Mouse (Mus musculus) right cerebral cortex, postnatal 14 days (tissue): ENCODE measurements around the gene Hist1h2bb.
"Not testable (repeated sequence)": the region's sequence is repeated elsewhere in the genome, so short reads cannot be mapped to it uniquely, and the experiment has no call there.

Source experiments
- DNase-seq: peaks from one replicate; pipeline ENCODE4 v3.0.0; 2022

Gene Hist1h2bb

DNA sequence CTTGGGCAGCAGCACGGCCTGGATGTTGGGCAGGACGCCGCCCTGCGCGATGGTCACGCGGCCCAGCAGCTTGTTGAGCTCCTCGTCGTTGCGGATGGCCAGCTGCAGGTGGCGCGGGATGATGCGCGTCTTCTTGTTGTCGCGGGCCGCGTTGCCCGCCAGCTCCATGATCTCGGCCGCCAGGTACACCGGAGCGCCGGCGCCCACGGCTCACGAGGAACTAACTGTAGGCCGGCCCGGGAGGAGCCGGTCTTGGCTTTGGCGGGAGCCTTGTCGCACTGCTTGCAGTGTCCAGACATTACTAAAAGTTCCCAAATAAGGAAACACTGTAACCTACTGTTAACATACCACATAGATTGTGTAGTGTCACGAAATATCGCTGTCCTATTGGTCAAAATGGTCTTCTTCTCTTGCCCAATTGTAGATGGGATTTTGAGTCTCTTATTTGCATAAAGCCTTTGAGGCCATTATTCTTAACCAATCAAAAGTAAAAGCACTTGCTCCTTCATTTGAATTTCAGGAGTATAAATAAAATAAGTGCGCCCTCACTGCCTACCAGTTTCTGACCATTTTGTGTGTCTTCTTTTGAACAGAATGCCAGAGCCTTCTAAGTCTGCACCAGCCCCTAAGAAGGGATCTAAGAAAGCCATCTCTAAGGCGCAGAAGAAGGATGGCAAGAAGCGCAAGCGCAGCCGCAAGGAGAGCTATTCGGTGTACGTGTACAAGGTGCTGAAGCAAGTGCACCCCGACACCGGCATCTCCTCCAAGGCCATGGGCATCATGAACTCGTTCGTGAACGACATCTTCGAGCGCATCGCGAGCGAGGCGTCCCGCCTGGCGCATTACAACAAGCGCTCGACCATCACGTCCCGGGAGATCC, at the start of gene Hist1h2bb:
Hist1h2bb (plus strand) TSS at position 534 of the 880 bp plus-strand sequence.
- peak; percentile 52 for DNase-seq

DNA sequence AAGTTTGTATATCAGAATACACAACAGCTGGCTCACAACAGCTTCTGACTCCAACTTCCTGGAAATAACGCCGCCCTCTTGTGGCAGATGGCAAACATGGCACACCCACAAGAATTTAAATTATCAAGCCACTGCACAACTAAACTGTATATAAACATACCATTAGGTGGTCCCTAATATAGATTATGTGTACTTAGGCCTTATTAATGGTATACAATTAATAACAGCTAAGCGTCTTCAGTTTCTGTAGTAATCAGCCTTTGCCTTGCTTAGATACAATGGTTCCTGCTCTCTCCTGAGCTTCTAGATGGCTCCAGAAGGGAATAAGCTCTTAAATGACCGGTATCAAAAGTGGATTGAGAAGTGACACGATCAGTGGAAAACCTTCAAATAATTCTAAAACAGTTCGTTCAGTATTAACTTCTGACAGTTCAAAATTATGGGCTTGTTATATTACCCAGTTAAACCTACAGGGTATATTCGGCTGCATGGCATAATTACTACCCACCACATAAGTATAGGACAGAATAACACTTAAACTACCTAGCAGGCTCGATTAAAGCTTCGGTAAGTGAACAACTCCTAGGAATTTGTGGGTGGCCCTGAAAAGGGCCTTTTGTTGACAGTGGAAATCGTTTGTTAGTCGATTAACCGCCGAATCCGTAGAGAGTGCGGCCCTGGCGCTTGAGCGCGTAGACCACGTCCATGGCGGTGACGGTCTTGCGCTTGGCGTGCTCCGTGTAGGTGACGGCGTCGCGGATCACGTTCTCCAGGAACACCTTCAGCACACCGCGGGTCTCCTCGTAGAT, 48.8 kb upstream of the Hist1h2bb start:
- DNase-seq = peak; percentile 44

DNA sequence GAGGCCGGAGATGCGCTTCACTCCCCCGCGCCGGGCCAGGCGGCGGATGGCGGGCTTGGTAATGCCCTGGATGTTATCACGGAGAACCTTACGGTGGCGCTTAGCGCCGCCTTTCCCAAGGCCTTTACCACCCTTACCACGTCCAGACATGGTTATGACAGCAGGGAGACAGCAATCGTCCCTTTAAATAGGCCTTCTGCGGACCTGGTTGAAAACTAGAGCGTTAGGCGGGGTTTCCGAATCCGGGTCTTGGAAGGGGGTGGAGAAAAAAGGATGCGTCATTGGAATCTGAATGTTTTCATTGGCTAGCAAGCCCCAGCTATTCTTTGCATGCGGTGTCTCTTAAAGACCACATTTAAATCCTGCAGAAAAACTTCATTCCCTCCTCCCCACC, 48.2 kb upstream of the Hist1h2bb start, which contains the start of gene Hist1h4c:
Hist1h4c (minus strand) TSS at position 155 of the 394 bp plus-strand sequence.
- peak; percentile 92 for DNase-seq

DNA sequence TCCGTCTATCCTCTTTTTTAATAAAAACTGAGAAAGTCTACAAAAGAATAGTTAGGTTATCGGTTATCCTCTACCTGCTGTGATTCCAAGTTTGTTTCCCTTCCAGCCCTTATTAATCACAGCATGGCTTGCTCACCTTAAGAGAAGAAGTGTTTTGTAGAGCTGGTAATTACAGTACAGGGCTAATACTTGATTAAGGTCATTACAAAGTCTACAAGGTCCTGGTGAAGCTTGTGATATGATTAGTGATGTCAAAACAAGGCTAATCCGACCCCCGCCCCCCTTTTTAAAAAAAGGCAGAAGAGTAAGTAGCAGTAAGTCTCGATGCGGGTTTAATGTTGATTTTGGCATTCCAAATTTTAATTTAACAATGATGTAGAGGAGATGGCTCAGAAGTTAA, 47.5 kb upstream of the Hist1h2bb start:
- DNase-seq = no peak

DNA sequence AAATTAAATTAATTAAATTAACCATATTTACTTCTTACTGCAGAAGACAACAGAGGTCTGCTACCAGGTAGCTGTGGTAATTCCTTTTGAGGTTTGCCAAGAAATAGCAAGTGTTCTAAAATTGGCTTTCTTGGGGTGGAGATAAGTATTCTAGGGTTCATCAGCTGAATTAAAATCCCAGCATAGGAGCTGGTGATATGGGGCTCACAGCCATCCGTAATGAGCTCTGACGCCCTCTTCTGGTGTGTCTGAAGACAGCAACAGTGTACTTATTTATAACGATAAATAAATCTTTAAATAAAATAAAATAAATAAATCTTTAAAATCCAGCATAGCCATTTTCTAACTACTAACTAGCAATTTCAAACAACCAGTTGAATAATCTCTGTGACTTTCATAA, 46.8 kb upstream of the Hist1h2bb start:
- no peak for DNase-seq

DNA sequence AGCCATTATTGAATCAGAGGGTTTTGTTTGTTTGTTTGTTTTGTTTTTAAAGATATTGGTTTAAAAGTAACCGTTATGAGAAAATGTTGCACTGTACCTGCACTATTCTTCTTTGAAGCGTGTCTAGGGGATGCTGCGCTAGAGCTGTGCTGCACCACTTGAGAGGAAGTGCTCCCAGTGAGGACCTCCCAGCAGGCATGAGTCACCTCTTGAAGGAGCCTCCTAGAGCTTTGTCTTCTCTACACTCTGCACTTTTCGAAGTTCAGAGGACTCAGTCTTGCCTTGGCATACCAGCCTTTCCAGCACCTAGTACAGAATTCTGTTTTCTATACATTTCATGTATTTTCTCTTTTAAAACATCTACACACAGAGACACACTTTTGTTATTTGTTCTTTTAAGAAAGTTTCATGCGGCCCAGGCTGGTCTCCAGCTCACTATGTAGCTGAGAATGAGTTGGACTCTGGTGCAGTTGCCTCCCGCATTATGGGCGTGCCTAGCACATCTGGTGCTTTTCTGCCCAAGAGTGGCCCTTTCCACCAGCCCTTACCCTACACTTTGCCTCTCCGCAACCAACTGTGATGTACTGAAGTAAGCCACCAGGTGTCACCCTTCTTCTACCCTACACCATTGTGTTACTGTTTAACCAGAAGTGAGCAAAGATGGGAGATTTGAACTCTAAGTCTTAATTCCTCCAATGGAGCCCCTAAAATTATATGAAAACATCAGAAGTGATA, 45.6 kb upstream of the Hist1h2bb start:
- peak; percentile 57 for DNase-seq

DNA sequence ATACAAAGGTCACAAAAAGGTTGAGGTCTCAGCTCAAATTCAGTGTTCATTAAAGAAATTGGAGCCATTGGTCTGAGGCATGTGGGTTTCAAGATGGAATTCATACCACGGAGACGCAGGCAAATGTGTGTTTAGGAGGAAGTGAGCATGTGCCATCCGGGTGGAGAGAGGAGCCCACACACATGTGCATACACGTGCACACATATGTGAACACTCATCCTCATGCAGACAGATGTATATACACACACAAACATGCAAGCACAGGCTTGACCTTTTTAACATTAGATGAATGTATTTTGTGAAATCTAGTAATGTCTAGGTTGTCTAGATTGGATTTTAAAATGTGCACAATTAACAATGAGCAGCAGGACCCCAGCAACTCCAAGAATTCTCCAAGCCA, 44.3 kb upstream of the Hist1h2bb start:
- DNase-seq = no peak

DNA sequence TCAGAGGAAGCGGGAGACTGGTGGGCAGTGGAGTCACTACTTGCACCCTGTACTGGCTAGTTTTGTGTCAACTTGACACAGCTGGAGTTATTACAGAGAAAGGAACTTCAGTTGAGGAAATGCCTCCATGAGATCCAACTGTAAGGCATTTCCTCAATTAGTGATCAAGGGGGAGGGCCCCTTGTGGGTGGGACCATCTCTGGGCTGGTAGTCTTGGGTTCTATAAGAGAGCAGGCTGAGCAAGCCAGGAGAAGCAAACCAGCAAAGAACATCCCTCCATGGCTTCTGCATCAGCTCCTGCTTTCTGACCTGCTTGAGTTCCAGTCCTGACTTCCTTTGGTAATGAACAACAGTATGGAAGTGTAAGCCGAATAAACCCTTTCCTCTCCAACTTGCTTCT, 43.7 kb upstream of the Hist1h2bb start:
- DNase-seq = not testable (repeated sequence)

DNA sequence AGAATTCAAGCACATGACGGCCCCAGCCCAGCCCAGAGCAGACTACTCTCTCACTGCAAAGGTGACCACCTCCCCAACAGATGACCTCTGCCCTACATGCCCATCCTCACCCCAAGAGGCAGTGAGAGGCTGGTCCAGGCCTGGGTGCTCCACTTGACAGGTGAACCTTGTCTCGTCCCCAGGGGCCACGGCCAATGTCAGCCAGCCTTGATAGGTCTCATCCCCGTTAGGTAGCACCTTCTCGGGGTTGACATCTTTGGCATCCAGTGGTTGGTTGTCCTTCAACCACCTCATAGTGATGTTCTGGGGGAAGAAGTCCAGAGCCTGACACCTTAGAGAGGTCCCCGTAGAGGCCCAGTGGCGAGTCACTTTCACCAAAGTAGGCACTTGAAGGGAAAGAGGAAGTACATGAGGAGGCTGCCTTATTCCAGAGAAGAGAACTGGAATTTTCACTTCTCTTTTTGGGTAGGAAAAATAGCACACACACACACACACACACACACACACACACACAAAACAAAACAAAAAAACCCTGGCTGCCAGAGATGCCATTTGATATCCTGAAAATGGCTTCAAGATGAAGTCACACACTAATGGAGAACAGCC, 40.7 kb upstream of the Hist1h2bb start:
- no peak for DNase-seq

DNA sequence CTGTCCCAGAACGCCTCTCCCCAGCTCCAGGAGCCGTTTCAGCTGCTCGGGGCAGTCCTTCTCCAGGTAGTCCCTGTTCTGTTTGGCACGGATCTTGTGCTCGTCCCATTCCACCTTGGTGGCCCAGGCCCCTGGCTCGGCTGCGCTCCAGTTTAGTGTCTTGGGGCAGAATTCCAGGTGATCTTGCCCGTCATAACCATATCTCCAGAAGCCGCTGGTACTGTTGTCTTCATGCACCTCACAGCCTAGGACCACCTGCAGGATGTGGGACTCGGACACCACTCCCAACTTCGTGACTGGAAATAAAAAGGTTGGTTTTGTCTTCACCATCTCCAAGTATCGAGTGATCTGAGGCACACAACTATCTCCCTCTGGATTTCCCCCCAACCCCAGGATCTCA, 39.8 kb upstream of the Hist1h2bb start:
- DNase-seq = no peak

DNA sequence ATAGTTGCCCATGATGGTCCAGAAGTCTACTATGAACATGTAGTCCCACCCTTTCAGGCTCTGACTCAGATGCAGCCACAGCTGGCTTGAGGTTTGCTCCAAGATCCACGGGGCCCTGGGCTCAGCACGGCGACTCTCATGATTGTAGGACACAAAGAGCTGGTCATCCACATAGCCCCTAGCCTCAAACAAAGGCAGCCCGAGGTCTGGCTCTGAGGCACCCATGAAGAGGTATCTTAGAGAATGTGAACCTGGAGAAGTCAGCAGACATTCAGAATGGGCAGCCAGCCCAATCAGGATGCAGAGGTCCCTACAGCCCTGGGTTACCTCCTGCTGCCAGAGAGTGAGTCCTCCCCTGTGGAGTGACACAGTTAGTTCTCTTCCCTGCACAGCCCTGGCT, 38.5 kb upstream of the Hist1h2bb start:
- DNase-seq = no peak

DNA sequence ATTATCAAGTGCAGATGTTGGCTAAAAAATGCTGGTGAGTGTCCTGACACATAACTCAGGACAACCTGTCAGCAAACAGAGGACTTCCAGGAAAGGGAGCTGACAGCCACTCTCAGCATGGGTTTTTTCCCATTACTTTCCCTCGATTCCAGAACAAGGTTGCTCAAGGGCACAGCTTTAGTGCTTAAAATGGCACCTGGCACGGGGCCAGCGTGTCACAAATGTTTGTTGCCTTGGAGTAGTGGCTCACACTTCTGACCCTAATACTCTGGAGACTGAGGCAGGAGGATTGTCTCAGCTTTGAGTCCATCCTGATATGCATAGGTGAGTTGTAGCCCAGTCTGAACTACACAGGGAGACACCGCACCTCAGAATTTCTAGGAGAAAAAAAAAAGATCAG, 37.9 kb upstream of the Hist1h2bb start:
- DNase-seq = no peak

DNA sequence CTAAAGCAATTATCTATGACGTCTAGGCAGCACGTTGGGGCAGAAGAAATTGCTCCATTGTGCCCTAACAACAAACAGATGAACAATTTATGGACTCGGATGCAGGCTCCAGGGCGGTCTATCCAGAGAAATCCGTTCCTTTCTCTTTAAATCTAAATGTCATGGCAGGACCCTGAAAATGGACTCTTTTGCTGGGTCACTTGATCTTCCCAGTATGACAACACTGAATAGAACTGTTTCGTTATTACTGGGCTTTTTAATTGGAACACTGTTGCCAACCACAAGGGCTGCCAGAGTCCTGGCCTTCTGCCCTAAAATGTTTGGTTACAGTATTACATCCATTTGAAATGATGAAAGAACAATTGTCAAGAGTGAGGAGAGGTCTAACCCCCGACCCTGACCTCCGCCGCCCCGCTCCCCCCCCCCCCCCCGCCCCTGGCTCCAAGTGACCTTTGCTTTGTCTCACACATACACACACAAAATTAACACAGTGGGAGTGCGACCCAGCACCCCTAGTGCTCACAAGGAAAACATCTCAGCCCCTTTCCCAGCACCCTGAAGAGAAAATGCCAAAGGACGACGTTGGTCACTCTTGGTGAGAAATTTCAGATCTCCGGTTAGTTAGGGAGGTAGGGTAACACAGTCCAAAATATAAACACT, 36.7 kb upstream of the Hist1h2bb start:
- no peak for DNase-seq

DNA sequence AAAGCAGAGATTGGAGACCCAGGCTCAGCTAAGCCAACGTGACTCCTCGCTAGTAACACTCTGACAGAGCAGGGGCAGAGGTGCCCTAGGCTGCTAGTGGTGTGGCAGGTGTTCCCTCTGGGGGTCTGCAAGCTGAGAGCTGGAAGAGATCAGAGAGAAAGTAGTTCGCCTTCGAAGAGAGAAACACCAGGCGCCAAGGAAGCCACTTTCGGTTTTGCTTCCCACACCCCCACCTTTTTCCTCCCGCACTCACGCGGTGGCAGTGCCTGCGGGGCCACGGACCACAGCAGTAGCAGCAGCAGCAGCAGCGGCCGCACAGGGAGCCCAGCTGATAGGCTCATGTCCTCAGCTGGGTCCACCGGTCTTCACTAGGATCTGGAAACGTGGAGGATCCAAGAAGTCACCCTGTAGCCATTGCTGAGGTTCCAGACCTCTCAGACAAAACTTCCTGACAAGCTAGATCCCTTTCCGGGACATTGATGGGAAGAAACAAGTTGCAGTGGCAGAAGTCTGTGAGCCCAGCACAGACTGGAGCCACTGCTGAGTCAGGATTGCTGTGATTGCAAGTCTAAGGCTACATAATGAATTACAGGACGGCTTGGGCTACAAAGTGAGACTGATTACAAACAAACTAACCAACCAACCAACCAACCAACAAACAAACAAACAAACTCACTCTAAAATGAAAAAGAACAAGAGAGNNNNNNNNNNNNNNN, 36.0 kb upstream of the Hist1h2bb start, which contains the start of gene Hfe:
Hfe (minus strand) TSS at position 481 of the 716 bp plus-strand sequence.
- peak; percentile 32 for DNase-seq

DNA sequence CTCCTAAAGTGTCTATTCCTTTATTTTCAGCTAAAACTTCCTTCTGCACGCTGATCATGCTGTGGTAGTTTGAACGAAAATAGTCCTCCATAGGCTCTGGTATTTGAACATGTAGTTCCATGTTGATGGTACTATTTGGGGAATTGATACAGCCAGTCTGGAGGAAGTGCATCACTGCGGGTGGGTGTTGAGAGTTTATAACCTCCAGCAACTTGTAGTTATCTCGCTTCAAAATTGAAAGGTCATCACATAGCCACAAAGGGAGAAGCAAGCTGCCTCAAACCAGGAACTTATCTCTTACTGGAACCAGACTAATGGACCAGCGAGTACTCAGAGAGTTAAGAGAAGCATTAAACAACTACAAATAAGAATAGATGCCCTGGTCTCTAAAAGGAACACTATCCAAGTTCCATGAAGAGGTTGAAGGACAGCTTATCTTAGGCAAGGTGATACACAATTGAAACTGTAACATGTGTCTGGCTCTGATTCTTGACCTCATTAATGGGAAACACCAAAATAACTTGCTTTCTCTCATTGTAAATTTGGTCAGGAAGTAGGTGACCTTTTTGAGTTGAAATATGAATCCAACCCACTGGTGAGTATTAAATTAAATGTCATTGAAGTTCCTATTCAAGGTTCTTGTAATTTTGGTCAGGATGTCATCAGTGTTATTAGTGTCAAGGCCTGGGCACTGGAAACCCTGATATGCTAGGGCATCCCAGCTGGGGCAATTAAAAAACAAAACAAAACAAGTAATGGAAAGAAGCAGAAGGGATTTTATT, 30.1 kb upstream of the Hist1h2bb start:
- no peak for DNase-seq

DNA sequence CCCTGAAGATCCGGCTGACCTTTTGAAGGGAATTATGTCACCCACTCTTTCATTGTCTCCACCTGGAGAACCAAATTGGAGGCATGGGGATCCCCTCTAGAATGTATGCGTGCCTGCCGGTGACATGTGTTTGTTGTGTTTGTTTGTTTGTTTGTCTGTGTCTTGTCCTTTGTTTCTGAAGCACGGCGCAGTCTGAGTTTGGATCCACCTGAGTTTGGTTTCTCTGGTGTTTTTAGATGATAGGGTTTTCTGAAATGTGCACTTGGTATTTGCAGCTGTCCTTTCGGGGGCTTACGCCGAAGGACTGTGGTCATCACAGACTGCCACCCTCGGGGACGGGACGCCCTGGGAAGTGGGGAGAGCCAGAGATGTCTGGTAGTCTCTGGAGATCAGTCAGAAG, 29.4 kb upstream of the Hist1h2bb start:
- DNase-seq = no peak

DNA sequence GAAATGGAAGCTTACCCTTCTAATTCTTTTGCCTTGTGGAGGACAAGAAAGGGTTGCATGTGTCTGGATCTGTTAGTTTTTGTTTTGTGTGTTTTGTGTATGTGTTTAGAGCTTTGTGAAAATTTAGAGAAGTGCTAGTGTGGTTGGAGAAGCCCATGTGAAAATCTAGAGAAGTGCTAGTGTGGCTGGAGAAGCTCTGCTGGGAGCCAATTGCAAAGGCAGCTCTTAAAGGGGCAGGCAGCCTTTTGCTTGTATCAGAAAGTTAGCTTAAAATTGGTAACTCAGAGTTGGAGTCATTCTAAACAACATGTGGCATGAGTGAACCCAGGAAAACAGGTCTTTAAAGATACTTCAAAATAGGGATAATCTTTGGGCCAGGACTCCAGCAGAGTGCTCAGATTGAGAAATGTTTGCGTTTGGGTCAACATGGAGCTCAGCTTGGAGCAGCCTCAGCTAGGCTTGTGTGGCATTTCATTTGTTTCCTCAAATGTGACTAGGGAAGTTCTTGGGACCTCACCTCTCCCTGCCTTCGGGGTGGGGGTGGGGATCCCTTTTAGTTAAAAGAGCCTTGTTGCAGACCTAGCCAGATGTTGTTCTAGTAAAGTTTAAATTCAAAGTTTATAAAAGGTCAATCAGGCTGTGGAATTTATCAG, 28.8 kb upstream of the Hist1h2bb start:
- not testable (repeated sequence) for DNase-seq

DNA sequence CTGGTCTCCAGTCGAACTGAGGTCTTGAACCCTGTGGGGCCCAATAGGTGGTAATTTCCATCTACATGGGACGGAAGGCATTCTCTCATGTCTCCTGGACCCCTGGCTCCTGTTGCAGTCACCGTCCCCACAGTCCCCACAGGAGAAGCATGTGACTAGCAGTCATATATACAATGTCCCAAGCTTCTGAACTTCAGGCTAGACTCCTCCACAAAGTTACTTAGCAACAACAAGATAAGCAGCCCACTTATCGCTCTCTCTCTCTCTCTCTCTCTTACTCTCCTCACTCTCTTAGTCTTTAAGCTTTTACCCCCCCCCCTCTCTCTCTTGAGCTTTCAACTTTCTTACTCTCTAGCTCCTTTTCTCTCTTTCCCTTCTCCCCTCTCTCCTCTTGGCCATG, 22.3 kb upstream of the Hist1h2bb start:
- no peak for DNase-seq

DNA sequence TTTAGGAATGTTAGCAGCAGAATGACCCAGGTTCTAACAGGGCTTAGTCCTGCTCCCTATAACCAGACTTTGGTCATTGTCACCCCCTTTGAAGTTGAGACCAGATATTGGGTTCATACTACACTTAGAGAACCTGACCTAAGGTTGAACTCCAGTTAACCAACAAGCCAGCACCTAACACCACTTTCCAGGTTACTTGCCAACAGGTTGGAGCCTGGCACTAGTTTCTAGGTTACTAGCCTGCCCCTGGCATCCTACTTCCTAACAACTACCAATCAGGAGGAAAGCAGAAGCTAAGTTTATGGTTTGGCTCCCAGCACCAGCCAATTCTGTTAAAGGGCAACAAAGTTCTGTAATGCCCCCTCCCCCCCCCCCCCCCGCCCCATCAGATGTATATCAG, 21.3 kb upstream of the Hist1h2bb start:
- DNase-seq = no peak
